Mouse (Mus musculus) midbrain, embryonic 16.5 days (tissue): ENCODE results near the gene Unc93b1. TPM values are rescaled to one million over a fixed set of nuclear protein-coding genes. Genes with fewer than 3 reads are reported as not detected.
A peak's percentile ranks its signal among the peaks of the same experiment; 100 is the strongest.

Source experiments
- ATAC-seq: fragments of 200-750 bp; cut with Nextera tagmentation; 2 replicates; pipeline ENCODE4 v1.8.0; 2017; ENCODE audit warnings: moderate TSS enrichment
- H3K27ac ChIP-seq: fragments of 300-500 bp; sonication (generic); 2 replicates; pipeline ENCODE4 v1.5.1; 2014; ENCODE audit warnings: mild to moderate bottlenecking, low read length, mixed read lengths
- H3K27me3 ChIP-seq: fragments of 300-500 bp; sonication (generic); 2 replicates; pipeline ENCODE4 v1.6.1; 2014; ENCODE audit warnings: low read depth, low read length, mixed read lengths; ENCODE audit not compliant: control insufficient read depth, insufficient read depth
- H3K36me3 ChIP-seq: fragments of 300-500 bp; sonication (generic); 2 replicates; pipeline ENCODE4 v1.6.1; 2014; ENCODE audit warnings: mild to moderate bottlenecking, low read length, moderate library complexity, mixed read lengths; ENCODE audit not compliant: control insufficient read depth, insufficient read depth
- H3K4me1 ChIP-seq: fragments of 300-500 bp; sonication (generic); 2 replicates; pipeline ENCODE4 v1.6.1; 2014; ENCODE audit warnings: mild to moderate bottlenecking, low read length, mixed read lengths; ENCODE audit not compliant: control insufficient read depth, insufficient read depth
- H3K4me2 ChIP-seq: fragments of 300-500 bp; sonication (generic); 2 replicates; pipeline ENCODE4 v1.6.1; 2014; ENCODE audit warnings: mild to moderate bottlenecking, low read length, mixed read lengths
- H3K4me3 ChIP-seq: fragments of 300-500 bp; sonication (generic); 2 replicates; pipeline ENCODE4 v1.5.1; 2014; ENCODE audit warnings: low read depth, mild to moderate bottlenecking, low read length, moderate library complexity, mixed read lengths
- H3K9ac ChIP-seq: fragments of 300-500 bp; sonication (generic); 2 replicates; pipeline ENCODE4 v1.6.1; 2014; ENCODE audit warnings: low read depth, low read length, mixed read lengths
- H3K9me3 ChIP-seq: fragments of 300-500 bp; sonication (generic); replicated peaks from 2 replicates; pipeline ENCODE4 v1.6.1; 2014; ENCODE audit warnings: mild to moderate bottlenecking, low read length, mixed read lengths; ENCODE audit not compliant: control insufficient read depth, poor library complexity, severe bottlenecking
- WGBS: fragments of 180-500 bp; shearing (Covaris S2); extraction: QIAGEN DNeasy Blood & Tissue Kit; methylation state at CpG from one replicate; pipeline ENCODE4 v1.1.7; 2014; 5-methylcytosine and 5-hydroxymethylcytosine counted together
- polyA plus RNA-seq: library from polyadenylated mRNA; unstranded; fragments of >200 nt; fragmentation: Nextera tagmentation; extraction: Ambion mirVana; gene quantifications from 2 replicates; pipeline ENCODE4 v1.2.1, GENCODE M21; 2015

Gene Unc93b1
- polyA plus RNA-seq, 1 experiment from 2014 or later: 9.9 TPM

GRCm38 (mm10) chr19:3924868-3925267 lies 10.1 kb upstream of the Unc93b1 start:
- Histone ChIP-seq H3K36me3 (no peaks in the 10 kb centered on the region), H3K9ac (no peak overlapping the region), H3K9me3 (no peaks in the 10 kb centered on the region), H3K4me2 (no peak overlapping the region), H3K4me3 (no peak overlapping the region), H3K27me3 (no peaks in the 10 kb centered on the region), H3K27ac (no peak overlapping the region), H3K4me1 (peaks cover 2% of the 10 kb centered on the region; the same call in 1 of the 2 replicates)
- 94% methylated on average over 7 of the region's 7 CpGs for WGBS
- ATAC-seq: no peak

- WGBS: 81% methylated on average over 6 of the region's 6 CpGs
- no peaks in the 10 kb centered on the region for H3K9me3 ChIP-seq
- no peak overlapping the region for H3K27ac ChIP-seq
- no peak overlapping the region for H3K4me2 ChIP-seq
- no peaks in the 10 kb centered on the region for H3K36me3 ChIP-seq
- ATAC-seq: no peak
- H3K4me1 ChIP-seq: peaks cover 2% of the 10 kb centered on the region; the same call in 1 of the 2 replicates
- H3K27me3 ChIP-seq: no peaks in the 10 kb centered on the region
- no peak overlapping the region for H3K4me3 ChIP-seq
- H3K9ac ChIP-seq: no peak overlapping the region
Observed at GRCm38 (mm10) chr19:3925859-3926258, 9.1 kb upstream of the Unc93b1 start.

GRCm38 (mm10) chr19:3926279-3926678 lies 8.7 kb upstream of the Unc93b1 start:
- no peak for ATAC-seq
- Histone ChIP-seq H3K9ac (no peak overlapping the region), H3K4me3 (no peak overlapping the region), H3K27ac (no peak overlapping the region), H3K36me3 (no peaks in the 10 kb centered on the region), H3K9me3 (no peaks in the 10 kb centered on the region), H3K4me1 (peaks cover 2% of the 10 kb centered on the region; the same call in 1 of the 2 replicates), H3K4me2 (no peak overlapping the region), H3K27me3 (no peaks in the 10 kb centered on the region)
- WGBS: 64% methylated on average over 3 of the region's 3 CpGs

- Histone ChIP-seq H3K27me3 (no peaks in the 10 kb centered on the region), H3K36me3 (no peaks in the 10 kb centered on the region), H3K9me3 (no peaks in the 10 kb centered on the region), H3K4me3 (no peak overlapping the region), H3K4me2 (no peak overlapping the region), H3K9ac (no peak overlapping the region), H3K27ac (no peak overlapping the region), H3K4me1 (peaks cover 2% of the 10 kb centered on the region; the same call in 1 of the 2 replicates)
- no peak for ATAC-seq
- 58% methylated on average over 6 of the region's 6 CpGs for WGBS
Observed at GRCm38 (mm10) chr19:3926685-3927084, 8.3 kb upstream of the Unc93b1 start.

GRCm38 (mm10) chr19:3927989-3928388 lies 7.0 kb upstream of the Unc93b1 start:
- no peak overlapping the region for H3K4me2 ChIP-seq
- no peak for ATAC-seq
- WGBS: 86% methylated on average over 4 of the region's 4 CpGs
- no peaks in the 10 kb centered on the region for H3K9me3 ChIP-seq
- H3K4me1 ChIP-seq: peaks cover 2% of the 10 kb centered on the region; the same call in 1 of the 2 replicates
- no peaks in the 10 kb centered on the region for H3K36me3 ChIP-seq
- no peaks in the 10 kb centered on the region for H3K27me3 ChIP-seq
- no peak overlapping the region for H3K4me3 ChIP-seq
- H3K9ac ChIP-seq: no peak overlapping the region
- H3K27ac ChIP-seq: no peak overlapping the region

GRCm38 (mm10) chr19:3928779-3929178 lies 6.2 kb upstream of the Unc93b1 start:
- Histone ChIP-seq H3K4me1 (peaks cover 2% of the 10 kb centered on the region; the same call in 1 of the 2 replicates), H3K4me2 (no peak overlapping the region), H3K36me3 (no peaks in the 10 kb centered on the region), H3K27me3 (no peaks in the 10 kb centered on the region), H3K4me3 (no peak overlapping the region), H3K9ac (no peak overlapping the region), H3K9me3 (no peaks in the 10 kb centered on the region), H3K27ac (no peak overlapping the region)
- no peak for ATAC-seq
- WGBS: 79% methylated on average over 4 of the region's 4 CpGs

- no peak within 1 kb of the TSS for H3K4me3 ChIP-seq
- no peak within 1 kb of the TSS for H3K9ac ChIP-seq
- no peaks in the 10 kb centered on the region for H3K9me3 ChIP-seq
- H3K27ac ChIP-seq: peak within 1 kb of the TSS; percentile 55
- WGBS: 54% methylated on average over 12 of the region's 12 CpGs
- no peaks in the 10 kb centered on the region for H3K27me3 ChIP-seq
- peaks cover 2% of the 10 kb centered on the region; the same call in 1 of the 2 replicates for H3K4me1 ChIP-seq
- ATAC-seq: peak; percentile 66
- no peak within 1 kb of the TSS for H3K4me2 ChIP-seq
- no peaks in the 10 kb centered on the region for H3K36me3 ChIP-seq
Observed at GRCm38 (mm10) chr19:3929211-3929941, 5.6 kb upstream of the Unc93b1 start, which contains the start of gene Aldh3b1. TSS of gene Aldh3b1 (minus strand) at chr19:3929808.

- no peaks in the 10 kb centered on the region for H3K36me3 ChIP-seq
- H3K4me2 ChIP-seq: no peak overlapping the region
- no peak for ATAC-seq
- H3K9ac ChIP-seq: no peak overlapping the region
- no peaks in the 10 kb centered on the region for H3K9me3 ChIP-seq
- peaks cover 6% of the 10 kb centered on the region for H3K4me1 ChIP-seq
- peaks cover 3% of the 10 kb centered on the region for H3K27me3 ChIP-seq
- H3K4me3 ChIP-seq: no peak overlapping the region
- peak overlapping the region; percentile 55; the same call in 1 of the 2 replicates for H3K27ac ChIP-seq
- 73% methylated on average over 21 of the region's 21 CpGs for WGBS
Observed at GRCm38 (mm10) chr19:3930262-3931057, 4.5 kb upstream of the Unc93b1 start.

- 91% methylated on average over 9 of the region's 9 CpGs for WGBS
- Histone ChIP-seq H3K9me3 (no peaks in the 10 kb centered on the region), H3K4me3 (no peak overlapping the region), H3K4me1 (peaks cover 13% of the 10 kb centered on the region), H3K27ac (no peak overlapping the region), H3K27me3 (peaks cover 8% of the 10 kb centered on the region), H3K4me2 (no peak overlapping the region), H3K36me3 (no peaks in the 10 kb centered on the region), H3K9ac (no peak overlapping the region)
- ATAC-seq: no peak
Observed at GRCm38 (mm10) chr19:3931716-3932115, 3.3 kb upstream of the Unc93b1 start.
